Mouse (Mus musculus) CD4-positive naive resting alpha-beta T cell, adult 76 days (primary cell): ENCODE measurements around the gene Dhodh. TPM values are rescaled to one million over a fixed set of nuclear protein-coding genes. Genes with fewer than 3 reads are reported as not detected.

ENCODE experiments used
- total RNA-seq: library from RNA; stranded (reverse); gene quantifications from one replicate; pipeline ENCODE4 v1.2.4, GENCODE M21; 2023

The Dhodh gene
- 24.1 TPM for total RNA-seq

GRCm38 (mm10) chr8:109608271-109609152 lies at the start of gene Dhodh:
Gene Dhodh (minus strand): TSS chr8:109608673.

GRCm38 (mm10) chr8:109614243-109615210 lies 6.1 kb upstream of the Dhodh start, which contains the start of gene Pkd1l3:
Gene Pkd1l3 (plus strand): TSS chr8:109614517.

GRCm38 (mm10) chr8:109578900-109579301 lies 29.6 kb downstream of the Dhodh start, which contains the start of gene Hp:
Gene Hp (minus strand): TSS chr8:109579172.

GRCm38 (mm10) chr8:109565498-109566333 lies 42.8 kb downstream of the Dhodh start, which contains the start of the genes Dhx38 and Txnl4b:
Gene Dhx38 (minus strand): TSS chr8:109565861.
Gene Txnl4b (plus strand): TSS chr8:109565892.

Other genes starting within 250 kb of the Dhodh start
- not detected for gene Pmfbp1, start 114.6 kb downstream of the Dhodh start, total RNA-seq
- 89.8 TPM for gene Dhx38, start 42.8 kb downstream of the Dhodh start, total RNA-seq
- 4.1 TPM for gene Txnl4b, start 42.8 kb downstream of the Dhodh start, total RNA-seq
- 0.56 TPM for gene Hp, start 29.5 kb downstream of the Dhodh start, total RNA-seq
- 1.6 TPM for gene Pkd1l3, start 5.8 kb upstream of the Dhodh start, total RNA-seq
- 90.5 TPM for gene Ist1, start 84.6 kb upstream of the Dhodh start, total RNA-seq
- gene Zfp821, start 96.9 kb upstream of the Dhodh start, total RNA-seq = 3.8 TPM
- gene Atxn1l, start 129.1 kb upstream of the Dhodh start, total RNA-seq = 27.2 TPM
- gene Ap1g1, start 169.9 kb upstream of the Dhodh start, total RNA-seq = 80.6 TPM